Mouse (Mus musculus): Measurements from ENCODE around the gene Zcchc8.

GRCm38 (mm10) chr5:123683377-123684220 is 37.3 kb downstream of the Zcchc8 start:
- TF ChIP-seq CTCF (IDR thresholded peaks at IDR 0.05) (no peak), POLR2A (IDR thresholded peaks at IDR 0.05; ENCODE audit: insufficient read depth, low read depth, low read length) (no peak), EP300 (IDR thresholded peaks at IDR 0.05; ENCODE audit: insufficient read depth, low read depth, low read length) (no peak)

Data from heart, adult 2 months (tissue).